Mouse (Mus musculus) kidney, adult 2 months (tissue): ENCODE results near the gene C1ql4. TPM values are rescaled to one million over a fixed set of nuclear protein-coding genes. Genes with fewer than 3 reads are reported as not detected.
"Not testable (repeated sequence)": the region's sequence is repeated elsewhere in the genome, so short reads cannot be mapped to it uniquely, and the experiment has no call there.

ENCODE experiments used
- DNase-seq: peaks from one replicate; pipeline ENCODE4 v3.0.0; 2021
- H3K27ac ChIP-seq: fragments of 200-500 bp; 2 replicates; pipeline ENCODE4 v1.5.1; 2012; ENCODE audit warnings: low read depth, low read length, control low read depth, inconsistent platforms; ENCODE audit not compliant: insufficient read depth
- H3K27me3 ChIP-seq: fragments of 200-500 bp; replicated peaks from 2 replicates; pipeline ENCODE4 v1.6.1; 2012; ENCODE audit warnings: mild to moderate bottlenecking, moderate library complexity, low read length, inconsistent platforms; ENCODE audit not compliant: control insufficient read depth, insufficient read depth
- H3K36me3 ChIP-seq: fragments of 200-500 bp; 2 replicates; pipeline ENCODE4 v1.6.1; 2012; ENCODE audit warnings: mild to moderate bottlenecking, moderate library complexity, low read length, inconsistent platforms; ENCODE audit not compliant: control insufficient read depth, insufficient read depth
- H3K4me1 ChIP-seq: fragments of 200-500 bp; 2 replicates; pipeline ENCODE4 v1.6.1; 2011; ENCODE audit warnings: low read length; ENCODE audit not compliant: control insufficient read depth, insufficient read depth
- H3K4me3 ChIP-seq: fragments of 200-500 bp; 2 replicates; pipeline ENCODE4 v1.5.1; 2011; ENCODE audit warnings: mild to moderate bottlenecking, low read depth, low read length, control low read depth; ENCODE audit not compliant: insufficient read depth
- CTCF ChIP-seq: fragments of 200-500 bp; conservative IDR thresholded peaks from 2 replicates; pipeline ENCODE4 v1.5.1; 2011; ENCODE audit warnings: low read depth, mild to moderate bottlenecking, control low read depth, low read length, moderate library complexity, mixed read lengths; ENCODE audit not compliant: insufficient read depth, insufficient read length
- POLR2A ChIP-seq: fragments of 200-500 bp; IDR thresholded peaks from one replicate; pipeline ENCODE4 v1.6.1; 2011; ENCODE audit warnings: low read depth, low read length, control low read depth
- WGBS: fragments of 180-500 bp; shearing (Covaris S2); methylation state at CpG from one replicate; pipeline ENCODE4 v1.1.7; 2018; 5-methylcytosine and 5-hydroxymethylcytosine counted together
- polyA plus RNA-seq: library from polyadenylated mRNA; depleted of rRNA; stranded (reverse); fragments of >200 nt; gene quantifications from 2 replicates; pipeline ENCODE4 v1.2.3, GENCODE M21; 2012

The C1ql4 gene
- polyA plus RNA-seq, 1 experiment: 0.44 TPM

- peak; percentile 71 for DNase-seq
- Histone ChIP-seq H3K4me1 (no peaks in the 10 kb centered on the region; the same call in 1 of the 2 replicates), H3K27ac (no peak overlapping the region), H3K4me3 (no peak overlapping the region), H3K27me3 (no peaks in the 10 kb centered on the region), H3K36me3 (no peaks in the 10 kb centered on the region)
- TF ChIP-seq POLR2A (no peak), CTCF (peak; percentile 52)
- WGBS: 31% methylated on average over 13 of the region's 13 CpGs
These were observed 38.0 kb downstream of the C1ql4 start for GRCm38 (mm10) chr15:99049473-99050253.

GRCm38 (mm10) chr15:99045734-99046133 lies 41.9 kb downstream of the C1ql4 start:
- not testable (repeated sequence) for H3K36me3 ChIP-seq, DNase-seq, H3K27ac ChIP-seq, H3K4me3 ChIP-seq, H3K4me1 ChIP-seq, H3K27me3 ChIP-seq
- WGBS: 64% methylated on average over 6 of the region's 6 CpGs

- Histone ChIP-seq H3K4me3 (no peak overlapping the region), H3K27me3 (no peaks in the 10 kb centered on the region), H3K4me1 (peaks cover 2% of the 10 kb centered on the region; the same call in 1 of the 2 replicates), H3K36me3 (no peaks in the 10 kb centered on the region), H3K27ac (no peak overlapping the region)
- TF ChIP-seq CTCF: no peak
- no peak for TF ChIP-seq POLR2A
- WGBS: 31% methylated on average over 3 of the region's 3 CpGs
- peak; percentile 81 for DNase-seq
These were observed 42.8 kb downstream of the C1ql4 start for GRCm38 (mm10) chr15:99044854-99045253.

- DNase-seq: no peak
- 81% methylated on average over 5 of the region's 5 CpGs for WGBS
- TF ChIP-seq POLR2A (no peak), CTCF (no peak)
These were observed 45.3 kb downstream of the C1ql4 start for GRCm38 (mm10) chr15:99042334-99042733.

GRCm38 (mm10) chr15:99040920-99041856 lies 46.4 kb downstream of the C1ql4 start:
- no peak for TF ChIP-seq CTCF
- no peak for TF ChIP-seq POLR2A
- Histone ChIP-seq H3K4me3 (no peak overlapping the region), H3K27me3 (no peaks in the 10 kb centered on the region), H3K27ac (no peak overlapping the region), H3K36me3 (no peaks in the 10 kb centered on the region; the same call in 1 of the 2 replicates), H3K4me1 (peaks cover 2% of the 10 kb centered on the region; the same call in 1 of the 2 replicates)
- 25% methylated on average over 21 of the region's 21 CpGs for WGBS
- DNase-seq: peak; percentile 43

More at GRCm38 (mm10) chr15:99042334-99042733, 45.3 kb downstream of the C1ql4 start:
- no peak overlapping the region for H3K27ac ChIP-seq
- H3K4me1 ChIP-seq: peaks cover 2% of the 10 kb centered on the region; the same call in 1 of the 2 replicates
- H3K36me3 ChIP-seq: no peaks in the 10 kb centered on the region
- H3K27me3 ChIP-seq: no peaks in the 10 kb centered on the region
- H3K4me3 ChIP-seq: no peak overlapping the region

GRCm38 (mm10) chr15:99039996-99040919 lies 47.4 kb downstream of the C1ql4 start:
- H3K4me3 ChIP-seq: no peak overlapping the region
- H3K4me1 ChIP-seq: peaks cover 2% of the 10 kb centered on the region; the same call in 1 of the 2 replicates
- H3K36me3 ChIP-seq: peaks cover 3% of the 10 kb centered on the region; the same call in 1 of the 2 replicates
- no peaks in the 10 kb centered on the region for H3K27me3 ChIP-seq
- WGBS: 71% methylated on average over 26 of the region's 26 CpGs
- TF ChIP-seq CTCF (0 out of 2 replicates have a peak, but pooled peaks have one; percentile 33), POLR2A (no peak)
- no peak for DNase-seq
- no peak overlapping the region for H3K27ac ChIP-seq
